Mouse (Mus musculus): ENCODE measurements at regions not wholly inside any gene's neighbourhood (a gene's known extent, or its start where the extent isn't known, plus 50 kb on each side); places are given as distances from the start of the nearest gene placed in this dataset.
A peak's percentile ranks its signal among the peaks of the same experiment; 100 is the strongest.

DNA sequence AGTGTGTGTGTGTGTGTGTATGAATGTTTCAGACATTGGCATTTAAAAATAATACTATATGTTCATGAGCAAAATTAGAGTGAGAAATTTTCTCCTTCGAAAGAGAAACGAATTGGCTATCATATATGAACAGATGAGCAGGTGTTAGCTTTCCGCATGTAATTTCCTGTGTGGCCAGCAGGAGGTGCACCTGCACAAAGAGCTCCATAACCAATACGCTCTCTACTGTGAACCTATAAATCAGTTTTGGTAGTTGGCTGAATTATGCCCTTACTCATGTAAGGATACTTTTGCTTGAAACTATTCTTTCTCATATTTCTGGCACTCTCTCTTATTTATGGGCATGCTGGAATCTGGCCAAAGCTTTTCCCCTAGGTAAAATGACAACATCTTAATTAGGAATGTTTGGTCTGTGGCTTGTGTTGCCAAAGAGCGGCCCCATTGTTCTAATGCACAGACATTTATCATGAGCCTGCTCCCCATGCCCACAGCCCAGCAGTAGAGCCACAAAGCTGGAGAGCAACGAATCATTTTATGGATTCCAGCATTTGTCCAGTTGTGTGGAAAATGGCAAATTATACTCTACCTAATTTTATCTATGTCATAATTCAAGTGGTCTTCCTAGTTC, 1303.8 kb upstream of the Sel1l start:
- ATAC-seq (replicated peaks; ENCODE audit: low read depth, poor library complexity, severe bottlenecking), result peak; percentile 97

- ATAC-seq (replicated peaks; ENCODE audit: low read depth, poor library complexity, severe bottlenecking), result no peak
Observed at GRCm38 (mm10) chr12:93151530-93151929, 1302.6 kb upstream of the Sel1l start.

GRCm38 (mm10) chr12:93142265-93142664, 1293.3 kb upstream of the Sel1l start:
- ATAC-seq (replicated peaks; ENCODE audit: low read depth, poor library complexity, severe bottlenecking), result no peak

DNA sequence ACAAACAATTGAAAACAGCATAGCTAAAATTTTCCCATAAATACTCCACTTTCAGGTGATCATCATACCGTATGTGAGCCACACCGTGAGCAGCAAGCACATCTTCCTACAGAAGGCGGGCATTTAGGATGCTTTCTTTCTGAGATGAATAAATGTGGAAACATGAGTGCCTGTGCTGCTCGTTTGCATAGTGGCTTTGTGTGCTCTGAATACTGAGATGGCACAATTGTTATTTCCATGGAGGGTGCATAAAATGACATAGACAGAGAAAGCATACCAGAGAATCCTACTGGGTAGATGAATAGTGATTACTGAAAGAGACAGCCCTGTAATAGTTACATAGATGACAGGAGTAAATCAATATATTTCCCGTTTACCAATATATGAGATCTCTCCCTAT, 1287.4 kb upstream of the Sel1l start:
- no peak for ATAC-seq (replicated peaks; ENCODE audit: low read depth, poor library complexity, severe bottlenecking)

DNA sequence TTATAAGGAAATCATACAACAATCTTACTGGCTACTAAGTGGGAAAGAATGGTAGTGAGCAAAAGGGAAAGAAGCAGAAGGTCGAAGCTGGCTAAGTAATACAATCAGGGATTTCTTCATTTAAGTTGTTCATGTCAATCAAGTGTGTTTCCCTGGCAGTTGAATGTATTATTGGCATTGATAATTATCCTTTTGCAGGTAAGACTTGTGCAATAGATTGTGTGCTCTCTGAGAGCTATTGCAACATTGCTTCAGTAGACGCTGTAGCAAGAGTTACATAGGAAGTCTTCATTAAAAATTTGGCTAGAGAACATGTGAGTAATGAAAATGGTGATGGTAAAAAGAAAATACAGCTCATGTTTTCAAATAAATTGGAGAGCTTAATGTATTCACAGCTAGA, 1273.3 kb upstream of the Sel1l start:
- no peak for ATAC-seq (replicated peaks; ENCODE audit: low read depth, poor library complexity, severe bottlenecking)

DNA sequence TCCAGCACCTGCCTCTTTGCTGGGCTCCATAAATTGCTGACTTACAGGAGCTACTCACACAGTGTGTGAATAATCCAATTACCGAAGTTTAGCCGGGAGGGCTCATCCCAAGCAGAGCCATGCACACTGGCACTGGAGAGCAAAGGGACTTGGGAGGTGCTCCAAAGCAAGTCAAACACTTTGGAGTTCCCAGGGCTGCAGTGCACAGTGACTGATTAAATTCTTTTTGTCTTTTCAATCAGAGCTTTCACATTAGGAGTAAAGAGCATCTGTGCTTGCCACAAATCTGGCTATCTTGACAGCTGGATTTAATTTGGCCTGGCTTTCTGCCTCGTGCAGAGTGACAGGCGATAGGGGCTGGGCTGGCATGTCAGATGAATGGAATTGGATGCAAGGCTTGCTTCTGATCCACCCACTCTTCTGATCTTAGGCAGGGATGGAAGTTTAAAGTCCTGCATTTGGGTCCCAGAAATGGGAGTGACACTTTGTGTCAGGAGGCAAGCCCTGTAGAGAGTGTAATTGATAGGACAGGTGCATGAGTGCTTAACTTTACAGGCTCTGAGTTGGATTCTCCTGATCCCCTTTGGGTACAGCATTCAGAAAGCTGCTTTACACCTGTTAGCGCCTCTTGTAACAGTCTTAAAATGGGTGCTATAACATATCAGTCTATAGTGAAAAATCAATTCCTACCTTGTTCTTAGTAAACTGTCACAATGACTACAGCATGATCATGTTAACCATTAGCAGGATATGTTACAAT, 1239.3 kb upstream of the Sel1l start:
- ATAC-seq (replicated peaks; ENCODE audit: low read depth, poor library complexity, severe bottlenecking), result no peak

- ATAC-seq (replicated peaks; ENCODE audit: low read depth, poor library complexity, severe bottlenecking), result no peak
Observed at GRCm38 (mm10) chr12:93063864-93064263, 1214.9 kb upstream of the Sel1l start.

DNA sequence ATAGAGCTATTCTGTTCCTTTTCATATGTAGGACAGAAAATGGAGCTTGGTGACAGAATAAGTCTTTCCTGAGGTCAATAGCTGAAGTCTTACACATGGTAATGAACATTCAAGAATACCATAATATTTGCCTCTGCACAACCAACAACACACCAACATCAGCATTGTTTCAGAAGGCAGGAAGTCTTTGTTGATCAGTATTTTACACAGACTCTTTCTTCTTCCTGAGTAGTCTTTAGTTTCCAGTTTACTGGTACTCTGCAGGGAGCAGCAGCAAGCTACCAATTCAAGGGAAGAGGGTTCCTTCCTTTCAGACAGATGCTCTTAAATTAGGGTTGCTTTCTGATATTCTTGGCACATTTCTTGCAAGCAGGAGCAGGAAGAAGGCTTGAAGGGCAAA, 1170.7 kb upstream of the Sel1l start:
- ATAC-seq (replicated peaks; ENCODE audit: low read depth, poor library complexity, severe bottlenecking), result no peak

GRCm38 (mm10) chr12:93011583-93011982, 1162.6 kb upstream of the Sel1l start:
- no peak for ATAC-seq (replicated peaks; ENCODE audit: low read depth, poor library complexity, severe bottlenecking)

- ATAC-seq (replicated peaks; ENCODE audit: low read depth, poor library complexity, severe bottlenecking), result no peak
Observed at GRCm38 (mm10) chr12:93006844-93007365, 1157.9 kb upstream of the Sel1l start.

DNA sequence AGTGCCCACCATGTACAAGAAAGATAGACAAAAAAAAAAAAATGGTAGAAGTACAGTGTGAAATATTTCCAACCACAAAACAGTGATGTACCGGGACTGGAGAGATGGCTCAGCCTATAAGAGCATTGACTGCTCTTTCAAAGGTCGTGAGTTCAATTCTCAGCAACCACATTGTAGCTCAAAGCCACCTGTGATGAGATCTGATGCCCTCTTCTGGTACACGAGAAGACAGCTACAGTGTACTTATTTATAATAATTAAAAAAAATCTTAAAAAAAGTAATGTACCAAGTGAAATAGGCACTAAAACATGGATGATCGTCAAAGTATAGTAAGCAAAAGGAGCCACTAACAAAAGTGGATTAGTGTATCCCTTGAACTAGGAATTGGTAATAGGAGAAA, 1154.2 kb upstream of the Sel1l start:
- ATAC-seq (replicated peaks; ENCODE audit: low read depth, poor library complexity, severe bottlenecking), result no peak

DNA sequence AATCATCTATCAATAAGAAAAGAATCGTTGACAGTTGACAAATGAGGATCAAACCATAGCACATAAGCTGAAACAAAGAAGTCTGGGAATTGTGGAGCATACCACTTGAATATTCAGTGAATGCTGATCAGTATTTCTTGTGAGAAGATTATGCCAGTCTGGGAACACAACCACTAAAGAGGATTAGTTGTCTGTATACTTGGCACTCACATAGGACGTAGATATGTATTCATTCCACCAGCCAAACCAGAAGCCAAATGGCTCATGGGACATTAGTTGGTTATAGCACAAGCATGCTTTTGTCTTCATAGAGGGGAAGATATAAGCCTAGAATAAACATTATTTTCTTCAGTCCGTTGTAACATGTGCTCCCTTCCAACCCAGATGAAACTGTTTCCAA, 1126.7 kb upstream of the Sel1l start:
- no peak for ATAC-seq (replicated peaks; ENCODE audit: low read depth, poor library complexity, severe bottlenecking)

DNA sequence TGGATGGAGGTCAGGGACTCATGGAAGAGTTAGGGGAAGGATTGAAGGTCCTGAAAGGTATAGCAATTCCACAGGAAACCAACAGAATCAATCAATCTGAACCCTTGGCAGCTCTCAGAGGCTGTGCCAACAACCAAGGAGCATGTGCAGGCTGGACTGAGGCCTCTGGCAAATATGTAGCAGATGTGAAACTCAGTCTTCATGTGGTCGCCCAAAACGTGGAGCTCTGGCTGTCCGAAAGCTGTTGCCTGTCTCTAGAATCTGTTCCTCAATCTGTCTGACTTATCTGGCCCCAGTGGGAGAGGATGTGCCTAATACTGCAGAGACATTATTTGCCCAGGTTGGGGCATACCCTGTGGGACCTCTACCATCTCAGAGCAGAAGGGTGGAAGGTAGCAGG, 1095.4 kb upstream of the Sel1l start:
- ATAC-seq (replicated peaks; ENCODE audit: low read depth, poor library complexity, severe bottlenecking), result peak; percentile 72

DNA sequence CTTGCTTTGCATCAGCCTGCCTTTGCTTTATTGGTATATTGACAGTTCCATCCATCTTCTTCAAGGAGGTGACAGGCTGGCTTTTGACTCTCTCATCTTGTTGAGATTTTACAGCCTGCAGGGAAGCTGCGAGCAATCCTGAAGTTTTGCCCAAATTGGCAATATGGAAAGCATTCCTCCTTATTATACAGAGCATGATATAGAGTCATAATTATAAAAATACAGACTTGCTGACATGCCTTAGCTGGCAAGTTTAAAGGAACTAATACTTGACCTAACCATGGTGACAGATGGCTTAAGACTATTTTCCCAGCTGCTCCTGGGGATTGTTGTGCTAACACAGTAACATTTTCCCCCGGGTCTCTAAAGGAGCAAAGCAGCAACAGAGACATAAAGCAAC, 1078.6 kb upstream of the Sel1l start:
- no peak for ATAC-seq (replicated peaks; ENCODE audit: low read depth, poor library complexity, severe bottlenecking)

DNA sequence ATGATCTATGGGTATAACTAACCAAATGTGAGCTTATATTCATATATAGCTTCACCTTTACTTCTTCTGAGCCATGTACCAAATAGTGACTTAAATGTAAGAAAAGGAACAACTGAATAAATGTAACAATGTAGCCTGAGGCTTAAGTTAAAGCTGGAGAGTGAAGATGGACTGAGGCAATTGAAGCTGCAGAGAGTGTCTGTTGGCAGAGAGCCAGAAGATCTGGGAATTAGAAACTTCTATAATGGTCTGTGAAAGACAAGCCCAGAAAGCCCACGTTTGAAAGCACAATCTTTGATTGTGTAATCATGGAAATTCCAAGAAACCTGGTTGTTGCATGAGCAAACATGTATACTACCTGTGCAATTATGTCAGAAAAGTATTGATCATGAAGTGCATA, 1078.0 kb upstream of the Sel1l start:
- ATAC-seq (replicated peaks; ENCODE audit: low read depth, poor library complexity, severe bottlenecking), result no peak

- ATAC-seq (replicated peaks; ENCODE audit: low read depth, poor library complexity, severe bottlenecking), result no peak
Observed at GRCm38 (mm10) chr12:92919920-92920319, 1071.0 kb upstream of the Sel1l start.

- ATAC-seq (replicated peaks; ENCODE audit: low read depth, poor library complexity, severe bottlenecking), result peak; percentile 74; the same call in 1 of the 2 replicates
Observed at GRCm38 (mm10) chr12:92916267-92916666, 1067.3 kb upstream of the Sel1l start.

- no peak for ATAC-seq (replicated peaks; ENCODE audit: low read depth, poor library complexity, severe bottlenecking)
Observed at GRCm38 (mm10) chr12:92915776-92916175, 1066.8 kb upstream of the Sel1l start.

DNA sequence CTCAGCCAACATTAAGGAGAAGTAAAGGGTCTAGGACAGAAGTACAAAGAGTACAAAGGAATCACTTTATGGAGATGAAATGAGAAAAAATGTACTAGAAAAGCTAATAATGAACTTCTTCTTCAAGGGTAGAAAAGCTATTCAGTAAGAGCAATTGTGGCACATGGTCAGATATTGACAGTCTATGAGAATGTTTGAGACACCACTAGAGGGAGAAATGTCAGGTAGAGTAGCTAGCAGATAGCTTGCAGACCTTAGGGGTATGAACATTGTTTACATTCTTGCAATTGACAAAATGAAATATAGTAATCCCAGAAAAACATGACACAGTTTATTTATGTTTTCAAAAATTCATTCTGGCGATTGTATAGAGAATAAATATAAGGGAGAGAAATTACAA, 1066.2 kb upstream of the Sel1l start:
- ATAC-seq (replicated peaks; ENCODE audit: low read depth, poor library complexity, severe bottlenecking), result no peak

DNA sequence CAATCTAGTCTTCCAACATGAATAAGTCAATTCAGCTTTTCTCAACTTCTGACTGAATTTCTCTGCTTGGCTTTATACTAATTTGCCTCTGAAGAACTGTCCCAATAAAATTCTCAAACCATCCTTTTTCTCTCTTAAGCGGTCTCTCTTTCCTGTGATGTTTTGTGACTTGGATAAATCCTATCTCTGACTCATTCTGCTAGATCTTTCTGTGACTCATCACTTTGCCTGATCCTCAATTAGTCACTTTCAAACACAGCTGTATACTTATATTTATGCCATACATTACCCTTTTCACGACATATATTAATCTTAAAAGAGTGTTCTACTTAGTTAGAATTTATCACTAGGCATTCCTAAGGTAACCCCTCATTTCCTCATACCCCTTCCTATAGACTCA, 1055.4 kb upstream of the Sel1l start:
- no peak for ATAC-seq (replicated peaks; ENCODE audit: low read depth, poor library complexity, severe bottlenecking)

DNA sequence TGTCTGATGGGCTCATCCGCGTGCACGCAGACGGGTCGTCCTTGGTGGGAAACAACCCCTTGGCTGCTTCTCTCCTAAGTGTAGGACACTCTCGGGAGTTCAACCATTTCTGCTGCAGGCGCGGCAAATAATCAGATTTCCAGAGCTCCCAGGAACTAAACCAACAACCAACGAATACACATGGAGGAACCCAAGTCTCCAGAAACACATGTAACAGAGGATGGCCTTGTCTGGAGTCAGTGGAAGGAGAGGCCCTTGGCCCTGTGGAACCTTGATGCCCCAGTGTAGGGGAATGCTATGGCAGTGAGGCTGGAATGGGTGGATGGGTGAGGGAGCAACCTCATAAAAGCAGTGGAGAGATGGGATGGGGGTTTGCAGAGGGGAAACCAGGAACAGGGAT, 1043.4 kb upstream of the Sel1l start:
- peak; percentile 44 for ATAC-seq (replicated peaks; ENCODE audit: low read depth, poor library complexity, severe bottlenecking)

DNA sequence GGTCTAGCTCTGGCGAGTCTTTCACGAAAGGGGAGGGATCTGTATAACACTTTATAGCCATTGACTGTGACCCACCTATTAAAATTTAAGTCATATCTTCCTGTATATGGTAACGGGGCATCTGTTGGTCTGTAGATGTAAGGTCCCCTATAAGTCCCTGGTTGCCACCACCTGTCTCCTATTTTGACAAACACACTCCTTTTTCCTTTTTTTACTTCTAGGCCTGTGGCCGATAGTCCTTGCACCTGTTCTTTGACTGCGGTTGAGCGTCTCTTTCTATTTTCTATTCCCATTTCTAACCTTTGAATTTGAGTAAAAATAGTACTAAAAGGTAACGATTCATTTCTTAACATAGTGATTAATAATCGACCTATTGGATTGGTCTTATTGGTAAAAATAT, 1042.7 kb upstream of the Sel1l start:
- peak; percentile 71 for ATAC-seq (replicated peaks; ENCODE audit: low read depth, poor library complexity, severe bottlenecking)

Data from common myeloid progenitor, adult 5-6 weeks (primary cell).